Mouse (Mus musculus) intestine, postnatal 0 days (tissue): ENCODE measurements at regions not wholly inside any gene's neighbourhood (a gene's known extent, or its start where the extent isn't known, plus 50 kb on each side); places are given as distances from the start of the nearest gene placed in this dataset.

Source experiments
- ATAC-seq: fragments of 200-750 bp; cut with Nextera tagmentation; 2 replicates; pipeline ENCODE4 v1.8.0; 2017; ENCODE audit warnings: mild to moderate bottlenecking, moderate TSS enrichment, moderate library complexity
- H3K27ac ChIP-seq: fragments of 300-500 bp; sonication (generic); 2 replicates; pipeline ENCODE4 v1.5.1; 2014; ENCODE audit warnings: mild to moderate bottlenecking, low read depth, low read length, moderate library complexity
- H3K27me3 ChIP-seq: fragments of 300-500 bp; sonication (generic); replicated peaks from 2 replicates; pipeline ENCODE4 v1.6.1; 2014; ENCODE audit warnings: low read length, mixed read lengths; ENCODE audit not compliant: control insufficient read depth, insufficient read depth
- H3K36me3 ChIP-seq: fragments of 300-500 bp; sonication (generic); 2 replicates; pipeline ENCODE4 v1.6.1; 2014; ENCODE audit warnings: mild to moderate bottlenecking, moderate library complexity; ENCODE audit not compliant: control insufficient read depth, insufficient read depth
- H3K4me1 ChIP-seq: fragments of 300-500 bp; sonication (generic); replicated peaks from 2 replicates; pipeline ENCODE4 v1.6.1; 2014; ENCODE audit warnings: antibody characterized with exemption, low read length, mixed read lengths; ENCODE audit not compliant: control insufficient read depth, insufficient read depth
- H3K4me2 ChIP-seq: fragments of 300-500 bp; sonication (generic); replicated peaks from 2 replicates; pipeline ENCODE4 v1.6.1; 2014; ENCODE audit warnings: low read depth, mild to moderate bottlenecking, moderate library complexity
- H3K4me3 ChIP-seq: fragments of 300-500 bp; sonication (generic); 2 replicates; pipeline ENCODE4 v1.5.1; 2014; ENCODE audit warnings: low read depth, low read length
- H3K9ac ChIP-seq: fragments of 300-500 bp; sonication (generic); 2 replicates; pipeline ENCODE4 v1.6.1; 2014; ENCODE audit warnings: mild to moderate bottlenecking, low read depth, low read length
- H3K9me3 ChIP-seq: fragments of 300-500 bp; sonication (generic); 2 replicates; pipeline ENCODE4 v1.6.1; 2016; ENCODE audit warnings: mixed run types; ENCODE audit not compliant: control insufficient read depth
- CTCF ChIP-seq: sonication (generic); IDR thresholded peaks from 2 replicates; pipeline ENCODE4 v1.5.1; 2016; ENCODE audit warnings: low read depth, mild to moderate bottlenecking, control low read depth, antibody characterized with exemption, moderate library complexity
- WGBS: fragments of 180-500 bp; shearing (Covaris S2); extraction: QIAGEN DNeasy Blood & Tissue Kit; methylation state at CpG from one replicate; pipeline ENCODE4 v1.1.7; 2014; 5-methylcytosine and 5-hydroxymethylcytosine counted together

GRCm38 (mm10) chr16:19024010-19024532 is 147.2 kb downstream of the Hira start:
- Histone ChIP-seq H3K9ac (no peak overlapping the region), H3K4me2 (no peak overlapping the region), H3K9me3 (no peaks in the 10 kb centered on the region), H3K27ac (no peak overlapping the region), H3K36me3 (no peaks in the 10 kb centered on the region), H3K27me3 (no peaks in the 10 kb centered on the region), H3K4me1 (no peaks in the 10 kb centered on the region), H3K4me3 (no peak overlapping the region)
- 80% methylated on average over 2 of the region's 2 CpGs for WGBS
- TF ChIP-seq CTCF, result no peak
- no peak for ATAC-seq

- no peak overlapping the region for H3K4me3 ChIP-seq
- no peak overlapping the region for H3K4me2 ChIP-seq
- H3K27me3 ChIP-seq, result no peaks in the 10 kb centered on the region
- TF ChIP-seq CTCF, result no peak
- no peak for ATAC-seq
- no peak overlapping the region for H3K9ac ChIP-seq
- no peaks in the 10 kb centered on the region for H3K9me3 ChIP-seq
- H3K4me1 ChIP-seq, result no peaks in the 10 kb centered on the region
- no peak overlapping the region for H3K27ac ChIP-seq
- H3K36me3 ChIP-seq, result no peaks in the 10 kb centered on the region
Measured at GRCm38 (mm10) chr16:19025227-19025932, 148.5 kb downstream of the Hira start.

GRCm38 (mm10) chr16:19027096-19027495 is 150.3 kb downstream of the Hira start:
- no peak for ATAC-seq
- Histone ChIP-seq H3K36me3 (no peaks in the 10 kb centered on the region), H3K27ac (no peak overlapping the region), H3K9ac (no peak overlapping the region), H3K4me2 (no peak overlapping the region), H3K4me1 (no peaks in the 10 kb centered on the region), H3K27me3 (no peaks in the 10 kb centered on the region), H3K9me3 (no peaks in the 10 kb centered on the region), H3K4me3 (no peak overlapping the region)
- no peak for TF ChIP-seq CTCF
- 70% methylated on average over 1 of the region's 1 CpGs for WGBS

- H3K9ac ChIP-seq, result no peak overlapping the region
- H3K4me3 ChIP-seq, result no peak overlapping the region
- no peak for TF ChIP-seq CTCF
- no peak for ATAC-seq
- no peaks in the 10 kb centered on the region for H3K9me3 ChIP-seq
- no peaks in the 10 kb centered on the region for H3K36me3 ChIP-seq
- H3K4me1 ChIP-seq, result no peaks in the 10 kb centered on the region
- H3K27ac ChIP-seq, result no peak overlapping the region
- H3K27me3 ChIP-seq, result no peaks in the 10 kb centered on the region
- H3K4me2 ChIP-seq, result no peak overlapping the region
Measured at GRCm38 (mm10) chr16:19032582-19032981, 155.7 kb downstream of the Hira start.

- no peaks in the 10 kb centered on the region for H3K9me3 ChIP-seq
- no peak for TF ChIP-seq CTCF
- no peak for ATAC-seq
Measured at GRCm38 (mm10) chr16:19035781-19036180, 158.9 kb downstream of the Hira start.

GRCm38 (mm10) chr16:19037681-19038080 is 160.8 kb downstream of the Hira start:
- Histone ChIP-seq H3K4me2 (no peak overlapping the region), H3K9ac (no peak overlapping the region), H3K27me3 (no peaks in the 10 kb centered on the region), H3K36me3 (no peaks in the 10 kb centered on the region), H3K4me1 (no peaks in the 10 kb centered on the region), H3K4me3 (no peak overlapping the region), H3K27ac (no peak overlapping the region), H3K9me3 (no peaks in the 10 kb centered on the region)
- no peak for TF ChIP-seq CTCF
- 74% methylated on average over 2 of the region's 2 CpGs for WGBS
- ATAC-seq, result no peak

More at GRCm38 (mm10) chr16:19035781-19036180, 158.9 kb downstream of the Hira start:
- no peak overlapping the region for H3K4me2 ChIP-seq
- H3K4me1 ChIP-seq, result no peaks in the 10 kb centered on the region
- H3K9ac ChIP-seq, result no peak overlapping the region
- WGBS, result 81% methylated on average over 12 of the region's 12 CpGs
- H3K27me3 ChIP-seq, result no peaks in the 10 kb centered on the region
- H3K27ac ChIP-seq, result no peak overlapping the region
- H3K36me3 ChIP-seq, result no peaks in the 10 kb centered on the region
- H3K4me3 ChIP-seq, result no peak overlapping the region
